Mouse (Mus musculus): ENCODE data around the gene Acbd4.

The Acbd4 gene

DNA sequence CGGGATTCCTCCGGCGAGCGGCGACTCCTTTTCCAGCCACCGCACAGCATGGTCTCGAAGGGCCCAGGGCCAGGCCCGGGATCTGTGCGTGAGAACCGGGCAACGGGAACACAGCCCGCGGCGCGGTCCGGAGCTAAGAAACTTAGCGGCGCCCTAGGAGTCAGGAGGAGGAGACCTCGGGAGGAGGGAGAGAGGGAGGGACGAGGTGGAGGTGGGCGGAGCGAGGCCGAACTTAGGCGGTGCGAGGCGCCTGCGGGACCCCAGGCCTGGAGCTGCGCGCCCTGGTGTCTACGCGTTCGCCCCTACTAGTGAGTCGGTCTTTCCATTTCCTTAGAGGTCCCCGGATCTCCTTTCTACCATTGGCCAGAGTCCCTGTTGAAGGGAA lies at the start of gene Acbd4, which contains the start of gene Plcd3:
TSS of gene Acbd4 (plus strand) at position 202 of the 385 bp plus-strand sequence.
TSS of gene Plcd3 (minus strand) at position 178 of the 385 bp plus-strand sequence.
- peak; percentile 93 for DNase-seq

DNA sequence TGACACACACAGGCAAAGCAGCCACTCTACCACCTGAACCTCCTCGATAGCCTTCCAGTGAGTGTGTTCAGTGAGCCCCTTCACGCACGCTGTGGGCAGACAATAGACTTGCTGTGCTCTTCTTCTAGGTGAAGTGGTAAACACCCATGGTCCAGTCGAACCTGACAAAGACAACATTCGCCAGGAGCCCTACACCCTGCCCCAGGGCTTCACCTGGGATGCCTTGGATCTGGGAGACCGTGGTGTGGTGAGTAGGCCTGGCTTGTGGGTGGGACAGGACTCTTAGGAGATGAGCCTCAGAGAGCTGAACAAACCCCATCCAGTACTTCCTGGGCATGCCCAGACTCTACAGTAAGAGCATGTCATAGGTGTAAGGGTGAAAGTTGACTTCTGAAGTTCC lies 49.4 kb upstream of the Acbd4 start:
- DNase-seq, result no peak

DNA sequence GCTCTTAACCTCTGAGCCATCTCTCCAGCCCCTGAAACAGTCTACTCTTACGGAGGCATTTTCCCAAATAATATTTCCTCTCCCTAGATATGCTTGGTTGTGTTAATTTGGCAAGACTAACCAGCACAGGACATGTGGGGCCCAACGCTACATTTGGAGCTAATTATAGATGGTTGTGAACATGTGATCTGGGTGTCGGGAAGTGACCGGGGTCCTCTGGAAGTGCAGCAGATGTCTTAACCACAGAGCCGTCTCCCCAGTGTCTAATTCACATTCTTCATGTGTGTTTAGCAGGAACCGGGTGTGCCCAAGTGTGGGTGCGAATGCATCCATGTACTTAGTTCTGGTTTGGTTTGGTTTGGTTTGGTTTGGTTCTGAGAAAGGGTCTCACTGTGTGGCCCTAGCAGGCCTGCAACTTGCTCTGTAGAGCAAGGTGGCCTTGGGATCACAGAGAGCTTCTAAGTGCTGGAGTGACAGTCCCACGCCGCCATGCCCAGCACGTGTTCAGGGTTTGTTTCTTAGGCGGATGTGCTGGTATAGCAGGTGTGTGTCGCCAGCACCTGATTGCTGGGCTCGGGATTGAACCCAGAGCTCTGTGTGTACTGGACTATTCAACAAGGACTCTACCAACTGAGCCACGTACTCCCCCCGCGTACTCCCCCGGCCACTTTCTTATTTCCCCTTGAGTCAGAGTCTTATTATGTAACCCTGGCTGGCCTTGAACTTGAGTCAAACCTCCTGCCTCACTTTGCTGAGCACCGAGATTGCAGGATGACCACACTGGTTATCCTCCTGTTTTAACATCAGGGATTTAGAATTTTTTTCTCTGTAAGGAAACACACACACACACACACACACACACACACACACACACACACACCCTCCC lies 48.0 kb upstream of the Acbd4 start:
- DNase-seq, result no peak

DNA sequence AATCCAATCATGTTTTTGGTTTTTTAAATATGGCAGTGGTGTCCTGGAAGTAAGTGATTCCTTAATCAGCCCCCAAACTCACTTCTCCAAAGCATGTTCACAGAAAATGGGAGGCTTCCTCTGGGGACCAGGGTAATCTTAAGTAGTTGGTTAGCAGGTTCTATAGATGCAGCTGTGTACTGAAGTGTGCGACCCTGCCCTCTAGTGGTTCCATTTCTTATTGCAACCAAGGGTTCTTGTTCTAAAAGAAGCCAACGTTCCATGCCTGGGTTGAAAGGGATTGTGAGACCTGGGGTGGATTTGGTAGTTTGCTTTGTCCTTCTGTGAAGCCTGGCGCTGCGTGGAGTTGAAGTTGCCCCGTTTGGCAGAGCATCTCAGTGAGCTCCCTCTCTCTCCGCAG lies 46.7 kb upstream of the Acbd4 start:
- DNase-seq, result peak; percentile 92

DNA sequence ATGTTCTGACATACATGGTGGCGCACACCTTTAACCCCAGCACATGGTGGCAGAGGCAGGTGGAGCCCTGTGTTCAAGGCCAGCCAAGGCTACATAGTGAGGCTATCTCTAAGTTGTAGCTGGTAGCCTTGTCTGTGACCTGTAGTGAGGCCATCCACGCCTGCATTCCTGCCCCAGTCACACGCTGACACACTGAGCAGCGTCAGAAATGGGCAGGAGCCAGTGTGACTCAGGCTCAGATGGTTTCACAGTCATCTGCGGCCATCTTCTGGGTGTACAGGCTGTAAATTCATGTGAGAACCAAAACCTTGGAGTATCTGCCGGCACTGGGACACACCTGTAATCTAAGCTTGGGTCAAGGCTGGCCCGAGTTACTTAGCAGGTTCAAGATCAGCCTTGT lies 44.8 kb upstream of the Acbd4 start:
- DNase-seq, result no peak

DNA sequence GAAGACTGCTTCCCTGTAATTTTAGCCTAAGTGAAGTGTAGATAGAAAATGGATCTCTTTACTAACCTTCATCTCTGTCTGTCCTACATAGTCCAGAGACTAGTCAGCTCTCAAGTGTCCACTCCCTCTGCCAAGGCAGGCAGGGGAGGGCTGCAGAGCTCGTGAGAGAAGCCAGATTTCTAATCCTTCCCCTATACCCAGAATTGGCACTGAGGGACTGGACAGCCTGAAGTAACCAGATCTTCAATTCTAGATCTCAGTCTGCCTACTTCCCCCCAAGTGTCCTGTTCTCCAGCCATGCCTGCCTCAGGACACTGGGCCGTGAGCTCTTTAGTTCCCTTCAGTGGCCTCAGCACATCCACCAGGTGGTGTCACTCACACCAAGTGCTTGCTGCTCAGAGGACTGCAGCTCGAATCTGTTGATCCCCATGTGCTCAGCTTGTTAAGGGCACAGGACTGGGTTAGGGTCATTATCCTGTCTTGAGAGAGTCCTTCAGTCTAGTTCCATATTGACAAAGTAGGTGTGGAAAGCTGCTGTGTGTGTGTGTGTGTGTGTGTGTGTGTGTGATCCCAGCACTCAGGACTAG lies 42.9 kb upstream of the Acbd4 start:
- no peak for DNase-seq

DNA sequence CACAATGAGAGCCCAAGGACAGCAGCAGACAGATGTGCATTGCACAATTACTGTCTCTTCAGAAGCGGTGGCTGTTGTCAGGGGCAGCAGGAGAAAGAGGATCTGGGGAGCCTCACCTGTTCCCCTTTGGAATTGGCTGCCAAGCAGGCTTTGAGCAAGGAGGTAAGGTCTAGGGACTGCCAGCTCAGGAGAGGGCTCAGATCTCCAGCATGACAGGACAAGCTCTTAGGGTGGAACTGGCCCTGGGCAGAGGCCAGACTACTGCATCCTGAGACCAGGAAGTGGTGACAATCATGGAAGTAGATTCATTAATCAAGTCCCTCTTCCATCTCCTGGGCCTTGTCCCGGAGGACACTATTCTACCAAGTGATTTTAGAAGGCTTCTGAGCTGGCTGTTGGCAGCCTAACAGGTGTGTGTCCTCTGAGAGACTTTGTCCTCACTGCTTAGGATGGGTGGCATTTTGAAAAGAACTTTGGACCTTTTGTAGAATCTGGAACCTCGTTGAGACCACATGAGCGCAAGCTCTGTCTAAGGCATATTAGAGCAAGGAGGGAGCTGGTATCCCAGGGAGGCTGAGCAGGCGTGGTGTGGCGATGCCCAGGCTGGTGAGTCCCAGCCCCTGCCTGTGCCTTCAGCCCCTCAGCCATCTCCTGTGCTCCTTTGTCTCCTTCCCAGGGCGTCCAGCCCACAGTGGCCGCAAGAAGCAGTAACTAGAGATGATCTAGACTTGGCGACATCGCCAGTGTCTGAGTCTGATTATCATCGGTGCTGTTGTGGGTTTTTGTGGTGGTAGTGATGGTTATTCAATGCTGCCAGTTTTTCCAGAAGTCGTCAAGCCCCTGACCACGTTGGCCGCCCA lies 35.1 kb upstream of the Acbd4 start:
- no peak for DNase-seq

DNA sequence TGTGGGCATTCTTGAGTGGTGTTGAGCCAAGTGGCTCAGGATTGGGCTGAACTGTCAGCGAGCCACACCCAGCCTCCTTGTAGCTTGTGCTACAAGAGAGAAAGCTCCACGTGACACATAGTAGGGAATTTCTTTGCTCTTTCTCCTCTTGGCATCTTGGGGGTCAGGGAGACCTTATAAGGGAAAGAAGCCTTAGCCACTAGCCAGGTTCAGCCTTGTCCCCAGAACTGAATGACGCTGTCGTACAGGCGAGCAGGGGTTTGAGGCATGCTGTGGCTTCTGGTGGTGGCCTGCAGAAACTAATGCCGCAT lies 34.5 kb upstream of the Acbd4 start:
- no peak for DNase-seq

DNA sequence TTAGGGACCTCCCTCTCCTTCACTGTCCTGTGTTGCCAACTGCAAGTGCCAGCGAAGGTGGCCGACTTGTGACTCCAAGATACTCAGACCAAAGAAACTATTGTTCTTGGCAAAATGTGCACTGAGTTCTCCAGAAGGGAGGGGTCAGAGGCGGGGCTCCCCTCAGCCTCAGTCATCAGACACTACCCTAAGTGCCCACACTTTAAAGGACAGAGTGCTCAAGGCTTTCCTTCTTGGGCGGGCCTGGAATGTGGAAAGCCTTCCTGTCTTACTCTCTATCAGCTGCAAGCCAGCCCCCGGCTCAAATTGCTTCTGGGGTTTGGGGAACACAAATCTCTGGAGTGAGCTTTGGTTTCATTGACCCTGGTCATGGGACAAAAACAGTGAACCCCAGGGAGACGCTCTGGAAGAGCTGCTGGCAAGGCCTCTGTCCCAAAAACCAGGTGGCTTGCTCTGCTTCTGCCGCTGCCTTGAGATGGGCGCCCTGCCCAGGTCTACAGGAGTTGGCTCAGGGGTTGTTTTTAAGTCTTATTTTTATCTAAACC lies 34.0 kb upstream of the Acbd4 start:
- peak; percentile 84 for DNase-seq

DNA sequence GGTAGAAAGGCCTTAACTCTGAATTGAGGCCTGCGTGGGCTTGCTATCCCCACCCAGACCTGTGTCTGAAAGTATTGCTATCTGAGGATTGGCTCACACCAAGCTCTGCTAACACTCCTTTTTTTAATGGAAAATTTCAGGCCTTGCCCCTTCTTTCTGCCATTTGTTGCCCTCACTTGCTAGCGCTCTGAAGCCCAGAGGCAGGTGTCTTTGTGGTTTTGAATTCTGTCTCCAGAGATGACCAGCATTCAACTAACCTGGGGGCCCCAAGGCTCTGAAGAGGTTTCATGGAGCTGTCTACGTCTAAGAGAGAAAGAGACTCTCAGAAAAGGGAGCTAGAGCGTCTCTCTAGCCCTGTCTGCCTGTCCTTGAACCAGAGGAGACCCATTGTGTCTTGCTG lies 33.2 kb upstream of the Acbd4 start:
- DNase-seq, result no peak

DNA sequence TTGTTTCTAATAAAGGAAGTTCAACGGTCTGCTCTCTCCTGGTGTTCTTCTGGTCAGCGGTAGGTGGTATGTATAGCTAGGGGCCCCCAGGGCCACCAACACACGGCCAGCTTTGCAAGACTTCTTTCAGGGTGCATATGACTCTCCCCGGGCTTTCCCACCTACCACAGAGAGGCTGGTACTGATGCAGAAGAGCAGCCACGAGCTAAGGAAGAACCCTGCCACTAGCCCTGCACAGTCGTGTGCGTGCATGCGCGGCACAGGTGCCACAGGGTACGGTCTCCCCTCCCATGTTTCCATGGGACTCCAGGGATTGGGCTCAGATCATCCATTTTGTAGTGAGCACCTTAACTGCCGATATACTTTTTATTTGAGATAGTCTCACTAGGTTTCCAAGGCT lies 32.6 kb upstream of the Acbd4 start:
- no peak for DNase-seq

DNA sequence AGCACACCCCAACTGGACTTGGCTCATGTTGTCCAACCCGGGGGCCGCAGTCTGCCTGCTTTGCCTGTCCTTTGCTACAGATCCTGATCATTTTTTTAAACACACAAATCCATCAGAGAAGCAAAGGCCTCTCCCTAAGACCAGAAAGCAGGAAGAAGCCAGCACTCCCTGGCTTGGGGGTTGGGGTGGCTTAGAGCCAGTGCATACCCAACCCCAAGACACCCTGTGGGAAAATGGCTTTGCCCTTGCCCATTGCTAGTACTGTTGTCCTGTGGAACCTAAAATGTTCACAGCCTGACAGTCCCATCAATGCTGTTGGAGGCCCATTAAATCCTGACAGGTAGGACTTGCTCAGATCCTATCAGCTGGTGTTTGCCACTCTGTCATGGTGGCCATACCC lies 31.8 kb upstream of the Acbd4 start:
- DNase-seq, result no peak

DNA sequence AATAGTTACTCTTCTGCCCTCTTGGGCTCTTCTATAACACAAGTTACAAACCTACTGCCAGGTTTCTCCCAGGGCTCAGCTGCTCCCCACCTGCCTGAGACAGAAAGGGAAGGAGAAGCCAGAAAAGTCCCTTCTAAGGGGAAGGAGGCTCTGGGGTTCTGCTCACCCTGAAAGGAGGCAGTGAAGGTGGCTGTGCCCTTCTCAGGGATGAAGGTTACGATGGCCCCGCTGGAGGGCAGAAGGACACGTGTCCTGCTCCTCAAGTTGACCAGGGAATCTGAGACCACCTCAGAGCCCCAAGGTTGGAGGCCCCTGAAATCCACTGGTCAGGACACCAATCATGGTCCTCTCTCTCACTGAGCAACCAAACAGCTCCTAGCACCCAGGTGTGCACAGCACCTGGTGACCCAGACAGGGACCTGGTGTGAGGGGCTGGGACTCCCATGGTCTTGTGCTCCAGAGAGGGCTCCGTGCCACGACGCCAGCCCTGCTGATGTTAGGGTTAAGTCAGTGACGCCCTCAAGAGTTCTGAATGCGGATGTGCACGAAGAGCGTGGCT lies 31.1 kb upstream of the Acbd4 start:
- no peak for DNase-seq

DNA sequence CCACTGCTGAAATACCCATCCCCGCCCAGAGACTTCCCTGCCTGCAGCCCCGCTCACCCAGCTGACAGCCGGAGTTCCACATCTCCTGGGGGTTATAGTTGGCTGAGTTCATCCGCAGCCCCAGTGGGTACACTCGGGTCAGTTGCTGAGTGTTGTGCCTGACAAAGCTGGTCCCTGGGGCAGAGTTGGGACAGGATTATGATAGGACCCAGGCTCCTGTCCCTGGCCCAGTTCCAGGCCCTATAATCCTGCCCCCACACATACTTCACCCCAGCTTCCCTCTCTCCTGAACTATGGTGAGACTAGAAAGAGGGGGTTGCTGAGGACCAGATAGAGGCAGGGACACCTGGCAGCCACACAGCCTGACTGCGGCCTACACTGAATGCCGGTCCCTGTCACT lies 27.8 kb upstream of the Acbd4 start:
- DNase-seq, result no peak

DNA sequence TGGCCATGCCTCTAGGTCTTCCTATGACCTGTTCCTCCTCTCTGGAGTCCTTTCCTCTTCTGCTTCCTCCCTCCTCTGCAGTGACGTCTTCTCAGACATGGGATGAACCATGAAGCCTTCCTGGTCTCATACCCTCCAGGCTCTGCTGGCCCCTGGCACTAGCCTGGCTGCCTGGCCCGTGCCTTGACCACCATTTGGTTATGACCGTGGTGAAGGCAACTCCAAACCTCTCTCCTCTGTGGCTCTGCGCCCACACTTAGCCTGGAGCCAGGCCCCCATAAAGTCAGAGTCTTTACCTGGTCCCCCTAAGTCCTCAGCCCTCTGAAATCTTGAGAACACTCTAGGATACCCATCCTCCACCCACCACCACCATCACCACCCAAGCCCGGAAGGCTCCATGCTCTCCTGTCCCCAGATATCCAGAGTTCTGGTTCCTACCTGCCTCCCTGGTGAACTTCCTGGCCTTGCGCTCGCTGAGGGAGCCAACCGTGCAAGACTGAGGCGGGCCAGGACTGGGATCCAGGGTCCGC lies 27.3 kb upstream of the Acbd4 start:
- no peak for DNase-seq

DNA sequence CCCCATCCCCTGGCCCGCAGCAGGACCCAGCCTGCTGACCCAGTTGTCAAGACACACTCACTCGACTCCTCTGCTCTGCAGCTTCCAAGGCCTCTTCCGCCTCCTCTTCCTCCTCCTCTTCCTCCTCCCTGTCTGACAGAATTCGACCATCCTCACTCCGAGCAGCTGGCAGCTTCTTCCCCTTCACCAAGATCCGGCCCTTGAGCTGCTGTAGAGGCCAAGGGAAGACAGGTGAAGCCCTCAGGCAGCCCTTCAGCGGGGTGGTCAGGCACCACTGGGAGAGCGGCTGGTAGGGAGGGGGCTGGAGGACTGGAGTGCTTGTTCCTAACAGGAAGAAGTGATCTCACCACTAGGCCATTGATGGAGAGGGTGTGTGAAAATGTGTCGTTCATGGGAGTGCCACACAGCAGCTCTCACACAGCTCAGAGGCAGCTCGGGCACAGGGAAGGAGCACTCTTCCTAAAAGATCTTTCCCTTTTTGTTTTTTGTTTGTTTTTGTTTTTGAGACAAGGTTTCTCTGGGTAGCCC lies 26.6 kb upstream of the Acbd4 start:
- DNase-seq, result peak; percentile 67

DNA sequence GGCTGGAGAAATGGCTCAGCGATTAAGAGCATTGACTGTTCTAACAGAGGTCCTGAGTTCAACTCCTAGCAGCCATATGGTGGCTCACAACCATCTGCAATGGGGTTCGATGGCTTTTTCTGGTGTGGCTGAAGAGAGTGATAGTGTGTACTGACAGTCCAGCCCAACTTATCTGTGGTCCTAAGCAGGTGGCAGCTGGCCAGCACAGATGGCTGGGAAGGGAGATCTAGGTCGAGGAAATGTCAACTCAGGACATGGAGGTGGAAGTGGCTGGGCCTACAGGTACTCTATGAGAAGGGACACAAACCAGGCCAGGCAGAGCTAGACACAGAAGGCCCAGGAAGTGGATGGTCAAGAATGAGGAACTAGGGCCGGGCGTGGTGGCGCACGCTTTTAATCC lies 25.5 kb upstream of the Acbd4 start:
- DNase-seq, result no peak

DNA sequence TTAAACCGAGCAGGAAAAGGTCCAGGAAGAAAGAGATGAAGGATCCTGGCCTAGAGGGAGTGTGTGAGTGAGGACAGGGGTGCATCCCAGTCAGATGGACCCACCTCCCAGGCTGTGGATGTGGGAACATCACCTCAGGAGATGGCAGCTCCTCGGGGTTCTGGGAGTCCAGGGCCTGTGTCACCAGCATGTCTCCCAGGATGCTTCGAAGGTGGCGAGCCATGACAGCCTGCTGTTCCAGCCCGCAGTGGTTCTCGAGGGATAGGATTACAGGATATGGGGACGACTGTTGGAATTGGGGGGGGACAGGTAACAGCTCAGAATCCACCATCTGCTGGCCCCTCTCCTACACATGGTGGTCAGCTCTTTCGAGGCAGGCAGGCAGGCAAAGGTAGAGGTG lies 24.9 kb upstream of the Acbd4 start:
- DNase-seq, result no peak

DNA sequence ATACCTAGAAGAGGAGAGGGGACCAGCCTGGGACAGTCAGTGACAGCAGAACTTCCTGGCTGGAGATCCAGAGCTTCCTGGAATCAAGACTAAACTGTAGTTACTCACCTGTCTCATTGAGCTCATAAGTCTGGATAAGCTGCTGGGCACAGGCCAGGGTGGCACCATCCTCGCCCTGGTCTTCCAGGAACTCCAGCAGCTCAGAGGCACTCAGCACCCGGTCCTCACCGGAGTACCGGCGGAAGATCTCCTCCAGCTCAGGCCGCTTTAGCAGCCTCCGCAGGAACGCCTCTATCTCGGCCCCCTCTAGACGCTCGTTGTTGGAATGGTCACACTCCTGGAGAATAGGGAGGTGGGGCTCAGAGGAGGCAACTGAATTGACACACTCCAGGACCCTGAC lies 23.4 kb upstream of the Acbd4 start:
- no peak for DNase-seq

DNA sequence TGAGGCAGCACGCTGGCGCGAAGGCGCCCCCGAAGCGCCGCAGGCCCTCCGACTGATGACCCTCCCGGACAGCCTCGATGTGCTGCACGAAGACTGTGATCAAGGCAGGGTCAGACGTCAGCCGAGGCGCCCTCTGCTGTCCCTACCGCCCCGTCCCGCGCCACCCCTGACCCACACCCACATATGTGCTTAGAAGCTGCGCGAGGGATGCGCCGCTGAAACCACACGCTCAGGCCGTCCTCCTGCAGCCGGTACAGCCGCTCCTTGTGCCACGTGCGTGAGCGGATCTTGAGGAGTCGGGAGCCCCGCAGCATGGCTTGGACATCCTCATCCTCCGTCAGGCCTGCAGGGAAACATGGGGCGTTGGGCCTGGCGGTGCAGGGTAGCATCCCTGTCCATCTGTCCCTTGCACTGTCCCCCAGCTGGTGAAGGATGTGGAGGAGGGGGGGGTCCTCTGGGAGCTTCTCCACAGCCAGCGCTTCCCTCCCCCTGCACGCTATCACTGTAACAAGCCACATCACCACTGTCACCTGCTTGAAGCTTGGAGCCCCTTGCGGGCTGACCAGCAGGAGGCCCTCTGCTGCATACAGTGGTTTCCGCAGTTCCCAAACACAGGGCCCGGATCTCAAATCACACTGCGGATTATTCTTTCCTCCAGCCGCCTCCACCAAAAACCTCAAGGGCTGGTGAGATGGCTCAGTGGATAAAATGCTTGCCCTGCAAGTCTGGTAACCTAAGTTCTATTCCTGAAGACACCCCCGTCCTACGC lies 21.0 kb upstream of the Acbd4 start:
- DNase-seq, result no peak

DNA sequence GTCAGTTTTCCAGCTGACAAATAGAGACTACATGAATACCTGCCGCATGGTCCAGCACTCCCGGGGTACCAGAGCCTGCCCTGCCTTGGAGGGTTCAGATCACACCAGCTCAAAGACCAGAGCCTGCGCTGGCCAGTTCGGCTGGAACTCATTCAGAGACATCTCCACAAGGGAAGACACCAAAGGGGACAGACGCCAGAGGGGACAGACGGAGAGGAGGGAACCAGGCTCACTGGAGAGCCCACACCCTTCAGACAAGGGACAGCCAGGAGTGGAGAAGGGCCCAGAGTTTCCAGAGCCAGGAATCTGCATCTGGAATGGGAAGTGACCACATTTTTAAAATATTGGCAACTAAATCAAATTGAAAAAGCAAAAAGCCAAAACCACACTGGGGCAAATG lies 19.9 kb upstream of the Acbd4 start:
- DNase-seq, result no peak

DNA sequence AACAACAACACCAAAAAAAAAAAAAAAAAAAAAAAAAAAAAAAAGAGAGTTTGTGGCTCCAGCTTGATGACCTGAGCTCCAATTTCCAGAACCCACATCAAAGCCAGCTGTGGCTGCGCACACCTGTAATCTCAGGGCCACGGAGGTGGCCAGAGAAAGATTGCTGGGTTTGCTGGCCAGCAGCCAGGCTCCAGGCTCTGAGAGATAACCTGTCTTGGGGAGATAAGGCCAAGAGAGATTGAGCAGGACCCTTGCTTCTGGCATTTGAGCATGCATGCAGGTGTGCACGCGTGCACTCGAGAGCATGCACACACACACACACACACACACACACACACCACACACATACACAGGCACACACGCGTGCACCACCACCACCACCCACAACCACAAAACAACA lies 8.2 kb upstream of the Acbd4 start:
- DNase-seq, result no peak
